Mouse (Mus musculus) MEL (cell line): ENCODE data around the gene Myh3.

Source experiments
- CTCF ChIP-seq, 3 experiments: IDR thresholded peaks in 2 of 3; conservative IDR thresholded peaks in 1 of 3; 2 replicates each; pipeline ENCODE4 v1.5.1; 2011 to 2012; ENCODE audit warnings: low read length in 3 of 3, low read depth in 2 of 3, mild to moderate bottlenecking in 2 of 3, improper control_type of control experiment in 1 of 3, inconsistent platforms in 1 of 3, mixed read lengths in 1 of 3, moderate library complexity in 1 of 3; ENCODE audit not compliant: control insufficient read depth in 1 of 3, insufficient read depth in 1 of 3, poor library complexity in 1 of 3, severe bottlenecking in 1 of 3
- E2F4 ChIP-seq: IDR thresholded peaks from 2 replicates; pipeline ENCODE4 v1.6.1; 2011; ENCODE audit warnings: low read depth, low read length, improper control_type of control experiment, borderline replicate concordance
- EP300 ChIP-seq, 2 experiments: IDR thresholded peaks; 2 replicates each; pipeline ENCODE4 v1.6.1; 2011; ENCODE audit warnings: improper control_type of control experiment in 2 of 2, low read length in 2 of 2, low read depth in 1 of 2, mild to moderate bottlenecking in 1 of 2
- MAZ ChIP-seq: IDR thresholded peaks from 2 replicates; pipeline ENCODE4 v1.6.1; 2012; ENCODE audit warnings: low read depth, mild to moderate bottlenecking, inconsistent platforms, low read length, improper control_type of control experiment
- NELFE ChIP-seq: IDR thresholded peaks from 2 replicates; pipeline ENCODE4 v1.6.1; 2011; ENCODE audit warnings: low read depth, low read length, improper control_type of control experiment
- POLR2A ChIP-seq, 2 experiments: IDR thresholded peaks; 2 replicates each; pipeline ENCODE4 v1.6.1; 2011 to 2012; ENCODE audit warnings: low read length in 2 of 2, mild to moderate bottlenecking in 2 of 2, control low read depth in 1 of 2, improper control_type of control experiment in 1 of 2, low read depth in 1 of 2, moderate library complexity in 1 of 2; ENCODE audit not compliant: control insufficient read depth in 1 of 2, insufficient read depth in 1 of 2, poor library complexity in 1 of 2
- RCOR1 ChIP-seq: IDR thresholded peaks from 2 replicates; pipeline ENCODE4 v1.6.1; 2012; ENCODE audit warnings: low read depth, mild to moderate bottlenecking, inconsistent platforms, low read length, improper control_type of control experiment
- TCF12 ChIP-seq: IDR thresholded peaks from 2 replicates; pipeline ENCODE4 v1.6.1; 2014; ENCODE audit warnings: low read depth, mild to moderate bottlenecking, inconsistent platforms, low read length, improper control_type of control experiment, moderate library complexity
- UBTF ChIP-seq: IDR thresholded peaks from 2 replicates; pipeline ENCODE4 v1.6.1; 2012; ENCODE audit warnings: low read depth, mild to moderate bottlenecking, inconsistent platforms, low read length, improper control_type of control experiment, moderate library complexity, borderline replicate concordance; ENCODE audit not compliant: insufficient read depth

- TF ChIP-seq UBTF (no peak), CTCF (IDR thresholded peaks at IDR 0.05 in 2 of 3, conservative IDR thresholded peaks at IDR 0.05 in 1 of 3; ENCODE audit: control insufficient read depth in 1 of 3, insufficient read depth in 1 of 3, low read depth in 2 of 3, low read length in 3 of 3, poor library complexity in 1 of 3, severe bottlenecking in 1 of 3) (peak; percentile 50 to 58 (median 53)), POLR2A (IDR thresholded peaks at IDR 0.05; ENCODE audit: control insufficient read depth in 1 of 2, insufficient read depth in 1 of 2, low read depth in 1 of 2, low read length in 2 of 2, poor library complexity in 1 of 2) (no peak), TCF12 (no peak), RCOR1 (no peak), E2F4 (no peak), EP300 (IDR thresholded peaks at IDR 0.05; ENCODE audit: low read depth in 1 of 2, low read length in 2 of 2) (no peak), MAZ (no peak), NELFE (no peak)
Measured at GRCm38 (mm10) chr11:67039799-67040198, 38.3 kb upstream of the Myh3 start.
